Mouse (Mus musculus): ENCODE results near the gene Adamtsl3. TPM values are rescaled to one million over a fixed set of nuclear protein-coding genes. Genes with fewer than 3 reads are reported as not detected.

The Adamtsl3 gene
- polyA plus RNA-seq, 1 experiment = 5.1 TPM

DNA sequence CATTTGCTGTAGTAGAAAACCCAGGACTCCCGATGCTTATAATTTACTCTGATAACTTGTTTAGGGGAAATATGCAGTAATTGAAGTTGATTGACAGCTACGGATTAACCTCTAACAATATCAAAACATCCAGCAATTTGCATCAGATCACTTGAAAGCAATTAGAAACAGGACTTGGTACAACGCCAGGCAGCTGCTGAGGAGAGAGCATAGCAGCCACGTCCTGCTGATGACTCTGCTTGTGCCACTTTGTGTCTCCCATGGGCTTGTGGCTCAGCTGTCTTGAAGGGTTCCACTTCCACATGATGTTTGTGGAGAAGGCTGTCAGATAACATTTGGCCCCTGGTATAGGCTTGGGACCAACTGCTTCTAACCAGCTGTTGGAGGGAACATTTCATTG, 27.1 kb upstream of the Adamtsl3 start:
- no peaks in the 10 kb centered on the region for H3K36me3 ChIP-seq (ENCODE audit: control insufficient read depth, insufficient read depth)
- H3K4me3 ChIP-seq (ENCODE audit: insufficient read depth, poor library complexity, severe bottlenecking) = no peak overlapping the region
- H3K27me3 ChIP-seq (ENCODE audit: control insufficient read depth, insufficient read depth, insufficient read length) = no peaks in the 10 kb centered on the region
- TF ChIP-seq CTCF (IDR thresholded peaks at IDR 0.05; ENCODE audit: control insufficient read depth, insufficient read depth, insufficient read length) (no peak), USF1 (IDR thresholded peaks at IDR 0.05; ENCODE audit: low read depth) (no peak), CEBPB (IDR thresholded peaks at IDR 0.05; ENCODE audit: low read depth) (no peak), FOSL1 (IDR thresholded peaks at IDR 0.05; ENCODE audit: insufficient read depth, low read length, poor library complexity, severe bottlenecking) (no peak), MAX (IDR thresholded peaks at IDR 0.05) (no peak)
- H3K79me2 ChIP-seq (ENCODE audit: control insufficient read depth, insufficient read depth) = no peaks in the 10 kb centered on the region
- no peak overlapping the region for H3ac ChIP-seq (ENCODE audit: control insufficient read depth, insufficient read length, low read depth)
- H3K79me3 ChIP-seq (ENCODE audit: low read depth) = no peaks in the 10 kb centered on the region

DNA sequence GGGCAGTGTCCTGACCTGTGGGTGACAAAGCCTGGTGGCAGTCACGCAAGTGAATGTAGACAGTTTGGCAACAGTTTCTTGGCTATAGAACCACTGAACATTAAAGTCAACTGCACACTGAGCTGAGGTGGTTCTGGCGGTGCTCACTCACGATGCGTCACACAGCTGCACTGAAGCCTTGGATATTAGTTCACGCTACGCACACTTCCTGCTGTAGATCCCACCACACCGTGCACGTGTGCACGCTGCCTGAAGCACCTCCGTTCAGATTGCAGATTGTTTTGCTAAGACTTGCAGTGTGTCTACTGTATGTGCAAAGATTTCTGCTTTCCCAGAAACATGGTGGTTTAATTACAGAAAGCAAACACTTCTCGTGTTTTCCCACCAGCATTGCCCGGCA, 17.0 kb upstream of the Adamtsl3 start:
- H3K79me2 ChIP-seq (ENCODE audit: control insufficient read depth, insufficient read depth) = no peaks in the 10 kb centered on the region
- no peaks in the 10 kb centered on the region for H3K79me3 ChIP-seq (ENCODE audit: low read depth)
- no peaks in the 10 kb centered on the region for H3K27me3 ChIP-seq (ENCODE audit: control insufficient read depth, insufficient read depth, insufficient read length)
- H3ac ChIP-seq (ENCODE audit: control insufficient read depth, insufficient read length, low read depth) = no peak overlapping the region
- H3K4me3 ChIP-seq (ENCODE audit: insufficient read depth, poor library complexity, severe bottlenecking) = no peak overlapping the region
- H3K36me3 ChIP-seq (ENCODE audit: control insufficient read depth, insufficient read depth) = no peaks in the 10 kb centered on the region
- TF ChIP-seq CTCF (IDR thresholded peaks at IDR 0.05; ENCODE audit: control insufficient read depth, insufficient read depth, insufficient read length) (no peak), USF1 (IDR thresholded peaks at IDR 0.05; ENCODE audit: low read depth) (no peak), MYOD1 (IDR thresholded peaks at IDR 0.05; ENCODE audit: control insufficient read depth, insufficient read length, low read depth) (no peak), MYOG (IDR thresholded peaks at IDR 0.05; ENCODE audit: control insufficient read depth, extremely low read depth, insufficient read length) (no peak), MAX (IDR thresholded peaks at IDR 0.05) (no peak), FOSL1 (IDR thresholded peaks at IDR 0.05; ENCODE audit: insufficient read depth, low read length, poor library complexity, severe bottlenecking) (no peak), CEBPB (IDR thresholded peaks at IDR 0.05; ENCODE audit: low read depth) (no peak)

DNA sequence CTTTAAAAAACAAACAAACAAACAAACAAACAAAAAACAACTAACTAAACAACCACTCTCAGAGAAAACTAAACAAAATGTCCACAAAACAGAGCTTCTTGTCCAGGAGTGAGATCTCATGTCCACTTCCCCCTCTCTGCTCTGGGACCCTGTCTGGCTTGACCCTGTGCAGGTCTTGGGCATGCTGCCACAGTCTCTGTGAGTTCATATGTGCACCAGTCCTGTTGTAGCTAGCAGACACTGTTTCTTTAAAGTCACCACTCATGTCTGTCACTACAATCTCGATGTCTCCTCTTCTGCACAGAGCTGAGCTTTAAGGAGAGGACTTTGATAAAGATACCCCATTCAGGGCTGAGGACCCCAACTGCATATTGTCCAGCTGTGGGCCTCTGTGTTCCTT, 8.9 kb upstream of the Adamtsl3 start:
- TF ChIP-seq CEBPB (IDR thresholded peaks at IDR 0.05; ENCODE audit: low read depth) (no peak), CTCF (IDR thresholded peaks at IDR 0.05; ENCODE audit: control insufficient read depth, insufficient read depth, insufficient read length) (no peak), MAX (IDR thresholded peaks at IDR 0.05) (no peak), MYOD1 (IDR thresholded peaks at IDR 0.05; ENCODE audit: control insufficient read depth, insufficient read length, low read depth) (no peak), MYOG (IDR thresholded peaks at IDR 0.05; ENCODE audit: control insufficient read depth, extremely low read depth, insufficient read length) (no peak)
- H3K4me3 ChIP-seq (ENCODE audit: insufficient read depth, poor library complexity, severe bottlenecking) = no peak overlapping the region
- no peaks in the 10 kb centered on the region for H3K79me3 ChIP-seq (ENCODE audit: low read depth)
- H3K79me2 ChIP-seq (ENCODE audit: control insufficient read depth, insufficient read depth) = no peaks in the 10 kb centered on the region
- H3ac ChIP-seq (ENCODE audit: control insufficient read depth, insufficient read length, low read depth) = no peak overlapping the region
- no peaks in the 10 kb centered on the region for H3K27me3 ChIP-seq (ENCODE audit: control insufficient read depth, insufficient read depth, insufficient read length)
- no peaks in the 10 kb centered on the region for H3K36me3 ChIP-seq (ENCODE audit: control insufficient read depth, insufficient read depth)

GRCm38 (mm10) chr7:82327201-82327600, 8.3 kb upstream of the Adamtsl3 start:
- Histone ChIP-seq H3K79me2 (ENCODE audit: control insufficient read depth, insufficient read depth) (no peaks in the 10 kb centered on the region), H3K79me3 (ENCODE audit: low read depth) (no peaks in the 10 kb centered on the region), H3K4me3 (ENCODE audit: insufficient read depth, poor library complexity, severe bottlenecking) (no peak overlapping the region), H3K27me3 (ENCODE audit: control insufficient read depth, insufficient read depth, insufficient read length) (no peaks in the 10 kb centered on the region), H3K36me3 (ENCODE audit: control insufficient read depth, insufficient read depth) (no peaks in the 10 kb centered on the region), H3ac (ENCODE audit: control insufficient read depth, insufficient read length, low read depth) (no peak overlapping the region)
- TF ChIP-seq CTCF (IDR thresholded peaks at IDR 0.05; ENCODE audit: control insufficient read depth, insufficient read depth, insufficient read length) (no peak), MYOD1 (IDR thresholded peaks at IDR 0.05; ENCODE audit: control insufficient read depth, insufficient read length, low read depth) (no peak), MYOG (IDR thresholded peaks at IDR 0.05; ENCODE audit: control insufficient read depth, extremely low read depth, insufficient read length) (no peak), MAX (IDR thresholded peaks at IDR 0.05) (no peak), FOSL1 (IDR thresholded peaks at IDR 0.05; ENCODE audit: insufficient read depth, low read length, poor library complexity, severe bottlenecking) (no peak), USF1 (IDR thresholded peaks at IDR 0.05; ENCODE audit: low read depth) (no peak), CEBPB (IDR thresholded peaks at IDR 0.05; ENCODE audit: low read depth) (no peak)

- no peak overlapping the region for H3K4me3 ChIP-seq (ENCODE audit: insufficient read depth, poor library complexity, severe bottlenecking)
- no peak for TF ChIP-seq MYOD1 (IDR thresholded peaks at IDR 0.05; ENCODE audit: control insufficient read depth, insufficient read length, low read depth)
- TF ChIP-seq MYOG (IDR thresholded peaks at IDR 0.05; ENCODE audit: control insufficient read depth, extremely low read depth, insufficient read length) = no peak
- H3K27me3 ChIP-seq (ENCODE audit: control insufficient read depth, insufficient read depth, insufficient read length) = no peaks in the 10 kb centered on the region
- no peaks in the 10 kb centered on the region for H3K36me3 ChIP-seq (ENCODE audit: control insufficient read depth, insufficient read depth)
- no peaks in the 10 kb centered on the region for H3K79me3 ChIP-seq (ENCODE audit: low read depth)
- no peaks in the 10 kb centered on the region for H3K79me2 ChIP-seq (ENCODE audit: control insufficient read depth, insufficient read depth)
- no peak overlapping the region for H3ac ChIP-seq (ENCODE audit: control insufficient read depth, insufficient read length, low read depth)
Measured at GRCm38 (mm10) chr7:82327881-82328280, 7.6 kb upstream of the Adamtsl3 start.

- no peaks in the 10 kb centered on the region for H3K27me3 ChIP-seq (ENCODE audit: control insufficient read depth, insufficient read depth, insufficient read length)
- H3K4me3 ChIP-seq (ENCODE audit: insufficient read depth, poor library complexity, severe bottlenecking) = no peak overlapping the region
- H3K79me2 ChIP-seq (ENCODE audit: control insufficient read depth, insufficient read depth) = no peaks in the 10 kb centered on the region
- no peaks in the 10 kb centered on the region for H3K36me3 ChIP-seq (ENCODE audit: control insufficient read depth, insufficient read depth)
- H3ac ChIP-seq (ENCODE audit: control insufficient read depth, insufficient read length, low read depth) = no peak overlapping the region
- H3K79me3 ChIP-seq (ENCODE audit: low read depth) = no peaks in the 10 kb centered on the region
- TF ChIP-seq FOSL1 (IDR thresholded peaks at IDR 0.05; ENCODE audit: insufficient read depth, low read length, poor library complexity, severe bottlenecking) (no peak), MYOG (IDR thresholded peaks at IDR 0.05; ENCODE audit: control insufficient read depth, extremely low read depth, insufficient read length) (no peak), CTCF (IDR thresholded peaks at IDR 0.05; ENCODE audit: control insufficient read depth, insufficient read depth, insufficient read length) (no peak), MAX (IDR thresholded peaks at IDR 0.05) (no peak), MYOD1 (IDR thresholded peaks at IDR 0.05; ENCODE audit: control insufficient read depth, insufficient read length, low read depth) (no peak), USF1 (IDR thresholded peaks at IDR 0.05; ENCODE audit: low read depth) (no peak), CEBPB (IDR thresholded peaks at IDR 0.05; ENCODE audit: low read depth) (no peak)
Measured at GRCm38 (mm10) chr7:82329831-82330230, 5.7 kb upstream of the Adamtsl3 start.

Measured in C2C12 (cell line).